Mouse (Mus musculus) cerebellum, adult 11-12 months (tissue): ENCODE results near the gene Gm42688.

ENCODE experiments used
- DNase-seq: peaks from one replicate; pipeline ENCODE4 v3.0.0; 2022

The Gm42688 gene

GRCm38 (mm10) chr6:83101316-83101687 is at the start of gene Gm42688, which contains the start of gene Ccdc142:
TSS of gene Gm42688 (plus strand) at chr6:83101617.
TSS of gene Ccdc142 (plus strand) at chr6:83101601.
- peak; percentile 92 for DNase-seq

- DNase-seq, result peak; percentile 48
Measured at GRCm38 (mm10) chr6:83053136-83053960, 48.1 kb upstream of the Gm42688 start.

- DNase-seq, result peak; percentile 97
Measured at GRCm38 (mm10) chr6:83054074-83054851, 47.2 kb upstream of the Gm42688 start, which contains the start of gene Aup1. TSS of gene Aup1 (plus strand) at chr6:83054521.

GRCm38 (mm10) chr6:83054871-83055431 is 46.5 kb upstream of the Gm42688 start, which contains the start of gene Htra2:
TSS of gene Htra2 (minus strand) at chr6:83055273.
- no peak for DNase-seq

GRCm38 (mm10) chr6:83057790-83058189 is 43.6 kb upstream of the Gm42688 start, which contains the start of gene Dqx1:
TSS of gene Dqx1 (plus strand) at chr6:83057844.
- peak; percentile 38 for DNase-seq

GRCm38 (mm10) chr6:83058725-83059124 is 42.7 kb upstream of the Gm42688 start:
- DNase-seq, result no peak

GRCm38 (mm10) chr6:83065995-83066394 is 35.4 kb upstream of the Gm42688 start:
- DNase-seq, result no peak

- no peak for DNase-seq
Measured at GRCm38 (mm10) chr6:83066441-83066840, 35.0 kb upstream of the Gm42688 start.

- no peak for DNase-seq
Measured at GRCm38 (mm10) chr6:83068221-83068620, 33.2 kb upstream of the Gm42688 start.

- DNase-seq, result no peak
Measured at GRCm38 (mm10) chr6:83068706-83069487, 32.5 kb upstream of the Gm42688 start.

GRCm38 (mm10) chr6:83069488-83070246 is 31.8 kb upstream of the Gm42688 start:
- DNase-seq, result no peak

- DNase-seq, result no peak
Measured at GRCm38 (mm10) chr6:83070247-83070310, 31.3 kb upstream of the Gm42688 start, which contains the start of gene Tlx2. TSS of gene Tlx2 (minus strand) at chr6:83070293.

- DNase-seq, result peak; percentile 42
Measured at GRCm38 (mm10) chr6:83070311-83071219, 30.9 kb upstream of the Gm42688 start.

- peak; percentile 47 for DNase-seq
Measured at GRCm38 (mm10) chr6:83071220-83071619, 30.2 kb upstream of the Gm42688 start.

GRCm38 (mm10) chr6:83074979-83075378 is 26.4 kb upstream of the Gm42688 start:
- DNase-seq, result no peak

- DNase-seq, result peak; percentile 72
Measured at GRCm38 (mm10) chr6:83077630-83078323, 23.6 kb upstream of the Gm42688 start, which contains the start of gene Pcgf1. TSS of gene Pcgf1 (plus strand) at chr6:83077869.

- DNase-seq, result peak; percentile 98
Measured at GRCm38 (mm10) chr6:83078324-83078858, 23.0 kb upstream of the Gm42688 start.

GRCm38 (mm10) chr6:83080210-83080609 is 21.2 kb upstream of the Gm42688 start:
- no peak for DNase-seq

GRCm38 (mm10) chr6:83083497-83083896 is 17.9 kb upstream of the Gm42688 start:
- DNase-seq, result no peak

GRCm38 (mm10) chr6:83084477-83084876 is 16.9 kb upstream of the Gm42688 start:
- no peak for DNase-seq
